ENCODE assay signal across 17 mouse cellular contexts in the genomic region with DNA sequence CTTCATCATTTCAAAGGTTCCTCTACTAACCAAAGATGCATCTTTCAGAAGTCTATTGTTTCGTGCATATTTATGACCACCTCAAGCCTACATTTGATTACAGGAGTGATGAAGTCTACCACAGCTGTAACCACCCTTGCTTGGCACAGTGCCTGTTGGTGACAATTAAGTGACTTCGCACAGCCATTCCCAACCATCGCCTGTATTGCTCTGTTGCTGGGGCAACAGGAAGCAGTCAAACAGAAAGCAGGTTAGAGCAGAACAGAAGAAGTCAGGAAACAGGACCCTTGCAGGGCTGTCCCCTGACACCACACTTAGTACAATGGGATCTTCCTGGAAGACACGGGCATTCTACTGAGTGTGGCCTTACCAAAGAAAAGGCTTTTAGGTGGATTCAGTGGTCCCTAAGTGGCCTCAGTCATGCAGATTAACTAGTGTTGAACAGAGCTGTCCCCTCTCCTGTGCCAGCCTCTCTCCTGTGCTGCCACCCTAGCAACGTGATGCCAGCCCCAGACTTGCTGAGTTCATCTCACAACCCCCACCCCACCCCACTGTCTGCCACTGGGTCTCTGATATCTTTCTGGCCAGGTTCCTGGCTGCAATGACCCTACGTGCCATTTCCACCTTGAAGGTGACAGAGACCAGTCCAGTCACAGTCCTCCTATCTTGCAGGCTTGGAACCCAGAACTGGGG. TPM values are rescaled to one million over a fixed set of nuclear protein-coding genes. Genes with fewer than 3 reads are reported as not detected.
DNase-seq lines count a peak whose midpoint lies in the region; ATAC-seq and TF ChIP-seq lines count a peak whose summit lies in the region.
"Had no signal": no experiment of that assay in that cellular context is flagged by ENCODE, and none has a peak within 500 bp of the region (broad histone marks: within the 10 kb centered on the region; RNA-seq: fewer than 3 reads in every experiment).

No protein-coding gene starts in this region.

- H3K4me1 ChIP-seq in hindbrain, embryonic 10.5 days (replicated peaks): peaks cover 37% of the 10 kb centered on the region
- H3K4me1 ChIP-seq in hindbrain, embryonic 12.5 days: peaks cover 37% of the 10 kb centered on the region
- peaks cover 16% of the 10 kb centered on the region for H3K4me1 ChIP-seq in stomach, embryonic 15.5 days
- peaks cover 5% of the 10 kb centered on the region; the same call in 1 of the 2 replicates for H3K4me1 ChIP-seq in stomach, postnatal 0 days (replicated peaks; ENCODE audit: control insufficient read depth, insufficient read depth)
- peaks cover 39% of the 10 kb centered on the region for H3K4me1 ChIP-seq in hindbrain, embryonic 14.5 days (replicated peaks; ENCODE audit: control insufficient read depth, insufficient read depth, low read length)

- no peak for ATAC-seq in hindbrain, embryonic 12.5 days (ENCODE audit: low FRiP score)
- ATAC-seq in stomach, embryonic 15.5 days (ENCODE audit: insufficient read depth, low FRiP score, low read depth): no peak
- ATAC-seq in stomach, postnatal 0 days (ENCODE audit: low FRiP score, low TSS enrichment): no peak
- ATAC-seq in hindbrain, embryonic 14.5 days (ENCODE audit: low FRiP score): no peak

- no peak for TF ChIP-seq EP300 in stomach, postnatal 0 days (optimal IDR thresholded peaks at IDR 0.05)

- H3K4me3 ChIP-seq in hindbrain, embryonic 10.5 days: no peak overlapping the region
- H3K4me3 ChIP-seq in hindbrain, embryonic 12.5 days: no peak overlapping the region
- no peak overlapping the region for H3K4me3 ChIP-seq in stomach, embryonic 15.5 days (replicated peaks)
- no peak overlapping the region for H3K4me3 ChIP-seq in stomach, postnatal 0 days (ENCODE audit: low read depth, low read length)
- no peak overlapping the region for H3K4me3 ChIP-seq in hindbrain, embryonic 14.5 days (replicated peaks; ENCODE audit: low read length)
- H3K4me3 ChIP-seq: embryonic facial prominence, embryonic 13.5 days; heart, embryonic 12.5 days had no signal

- H3K9me3 ChIP-seq in hindbrain, embryonic 10.5 days: no peaks in the 10 kb centered on the region
- H3K9me3 ChIP-seq in hindbrain, embryonic 12.5 days (replicated peaks): no peaks in the 10 kb centered on the region
- H3K9me3 ChIP-seq in stomach, embryonic 15.5 days: no peaks in the 10 kb centered on the region
- H3K9me3 ChIP-seq in stomach, postnatal 0 days (ENCODE audit: control insufficient read depth, low read length): no peaks in the 10 kb centered on the region
- no peaks in the 10 kb centered on the region for H3K9me3 ChIP-seq in hindbrain, embryonic 14.5 days (ENCODE audit: control insufficient read depth, low read length)
- H3K9me3 ChIP-seq: embryonic facial prominence, embryonic 13.5 days; heart, embryonic 12.5 days had no signal

- no peaks in the 10 kb centered on the region for H3K36me3 ChIP-seq in hindbrain, embryonic 10.5 days
- H3K36me3 ChIP-seq in hindbrain, embryonic 12.5 days: no peaks in the 10 kb centered on the region
- H3K36me3 ChIP-seq in stomach, embryonic 15.5 days: no peaks in the 10 kb centered on the region
- no peaks in the 10 kb centered on the region for H3K36me3 ChIP-seq in stomach, postnatal 0 days (ENCODE audit: control insufficient read depth, insufficient read depth, low read length)
- no peaks in the 10 kb centered on the region for H3K36me3 ChIP-seq in hindbrain, embryonic 14.5 days (replicated peaks; ENCODE audit: control insufficient read depth, insufficient read depth)
- H3K36me3 ChIP-seq: embryonic facial prominence, embryonic 13.5 days; heart, embryonic 12.5 days had no signal

- H3K9ac ChIP-seq in hindbrain, embryonic 12.5 days: no peak overlapping the region
- H3K9ac ChIP-seq in stomach, embryonic 15.5 days: no peak overlapping the region
- H3K9ac ChIP-seq in stomach, postnatal 0 days (ENCODE audit: low read length): no peak overlapping the region
- H3K9ac ChIP-seq in hindbrain, embryonic 14.5 days: no peak overlapping the region
- H3K9ac ChIP-seq: embryonic facial prominence, embryonic 13.5 days; heart, embryonic 12.5 days; liver, embryonic 14.5 days had no signal

- DNase-seq in hindbrain, embryonic 10.5 days (ENCODE audit: low spot score): no peak
- DNase-seq in stomach, postnatal 0 days (ENCODE audit: low spot score): no peak
- DNase-seq in hindbrain, embryonic 14.5 days (ENCODE audit: low spot score): peak; percentile 24
- no peak for DNase-seq in testis, postnatal 10 days (ENCODE audit: low spot score)
- no peak for DNase-seq in urinary bladder, postnatal 36 days (ENCODE audit: low spot score in 2 of 2)
- no peak for DNase-seq in cerebellum, postnatal 36 days
- DNase-seq: adrenal gland, postnatal 36 days; cerebellum, adult 2 months; kidney, adult 11 months; thymus, postnatal 36 days had no signal

- peak overlapping the region; percentile 85 for H3K27ac ChIP-seq in hindbrain, embryonic 10.5 days
- no peak overlapping the region for H3K27ac ChIP-seq in hindbrain, embryonic 12.5 days
- H3K27ac ChIP-seq in stomach, embryonic 15.5 days: 0 out of 2 replicates have a peak overlapping the region, but pooled peaks have one; percentile 14
- no peak overlapping the region for H3K27ac ChIP-seq in stomach, postnatal 0 days (replicated peaks)
- no peak overlapping the region for H3K27ac ChIP-seq in hindbrain, embryonic 14.5 days
- H3K27ac ChIP-seq: embryonic facial prominence, embryonic 13.5 days; liver, embryonic 14.5 days; macrophage had no signal

- no peak for TF ChIP-seq CTCF in stomach, postnatal 0 days (IDR thresholded peaks at IDR 0.05; ENCODE audit: low read depth)

- no peaks in the 10 kb centered on the region for H3K27me3 ChIP-seq in hindbrain, embryonic 10.5 days (ENCODE audit: insufficient read depth, poor library complexity, severe bottlenecking)
- no peaks in the 10 kb centered on the region for H3K27me3 ChIP-seq in hindbrain, embryonic 12.5 days
- no peaks in the 10 kb centered on the region for H3K27me3 ChIP-seq in stomach, embryonic 15.5 days (replicated peaks)
- H3K27me3 ChIP-seq in stomach, postnatal 0 days (ENCODE audit: control insufficient read depth, insufficient read depth, low read length): no peaks in the 10 kb centered on the region
- no peaks in the 10 kb centered on the region for H3K27me3 ChIP-seq in hindbrain, embryonic 14.5 days (ENCODE audit: control insufficient read depth, insufficient read depth, low read length)
- H3K27me3 ChIP-seq: embryonic facial prominence, embryonic 13.5 days; heart, embryonic 12.5 days had no signal

- 66% methylated on average over 6 of the region's 6 CpGs for WGBS in hindbrain, embryonic 10.5 days
- 60% methylated on average over 6 of the region's 6 CpGs for WGBS in hindbrain, embryonic 12.5 days
- 73% methylated on average over 6 of the region's 6 CpGs for WGBS in stomach, embryonic 15.5 days
- WGBS in stomach, postnatal 0 days: 75% methylated on average over 6 of the region's 6 CpGs
- 44% methylated on average over 6 of the region's 6 CpGs for WGBS in hindbrain, embryonic 14.5 days

- no peak overlapping the region for H3K4me2 ChIP-seq in hindbrain, embryonic 12.5 days (replicated peaks)
- H3K4me2 ChIP-seq in stomach, embryonic 15.5 days: no peak overlapping the region
- H3K4me2 ChIP-seq in stomach, postnatal 0 days (replicated peaks; ENCODE audit: low read depth): no peak overlapping the region
- H3K4me2 ChIP-seq in hindbrain, embryonic 14.5 days (replicated peaks): no peak overlapping the region
- H3K4me2 ChIP-seq: embryonic facial prominence, embryonic 13.5 days; heart, embryonic 12.5 days had no signal

RNA-seq across cellular contexts. Expression of a gene that starts 27.9 kb away (rescaled TPM):
- polyA plus RNA-seq in hindbrain, embryonic 10.5 days (2016; fragmentation: Nextera tagmentation; extraction: Ambion mirVana): not detected in 2 replicates
- not detected in 2 replicates for polyA plus RNA-seq in hindbrain, embryonic 12.5 days (2016; fragmentation: Nextera tagmentation; extraction: Ambion mirVana)
- 34.9 and 49.0 TPM in 2 replicates for polyA plus RNA-seq in stomach, embryonic 15.5 days (2015; fragmentation: Nextera tagmentation; extraction: Ambion mirVana)
- 29.2 and 29.8 TPM in 2 replicates for polyA plus RNA-seq in stomach, postnatal 0 days (2015; fragmentation: Nextera tagmentation; extraction: Ambion mirVana)
- not detected in 2 replicates for polyA plus RNA-seq in hindbrain, embryonic 14.5 days (2014; fragmentation: Nextera tagmentation; extraction: Ambion mirVana)
- polyA plus RNA-seq: embryonic facial prominence, embryonic 13.5 days; frontal cortex, adult 2 months; macrophage had no signal

RNA-seq across cellular contexts. Expression of a gene that starts 46.5 kb away (rescaled TPM):
- 219 and 233 TPM in 2 replicates for polyA plus RNA-seq in hindbrain, embryonic 10.5 days (2016; fragmentation: Nextera tagmentation; extraction: Ambion mirVana)
- polyA plus RNA-seq in hindbrain, embryonic 12.5 days (2016; fragmentation: Nextera tagmentation; extraction: Ambion mirVana): 203 and 230 TPM in 2 replicates
- 149 and 159 TPM in 2 replicates for polyA plus RNA-seq in stomach, embryonic 15.5 days (2015; fragmentation: Nextera tagmentation; extraction: Ambion mirVana)
- polyA plus RNA-seq in stomach, postnatal 0 days (2015; fragmentation: Nextera tagmentation; extraction: Ambion mirVana): 249 and 273 TPM in 2 replicates
- 255 and 259 TPM in 2 replicates for polyA plus RNA-seq in hindbrain, embryonic 14.5 days (2014; fragmentation: Nextera tagmentation; extraction: Ambion mirVana)

Comparison
In these comparisons a context has a peak if more than half of its experiments do, and no peak if none do; other contexts are left out.
1. H3K27ac ChIP-seq: peak in hindbrain, embryonic 10.5 days (single experiment) and stomach, embryonic 15.5 days (single experiment); none in hindbrain, embryonic 12.5 days (single experiment), stomach, postnatal 0 days (single experiment) and hindbrain, embryonic 14.5 days (single experiment).
2. RNA of a gene that starts 27.9 kb away (polyA plus RNA-seq): 34.9 to 49.0 TPM in stomach, embryonic 15.5 days and 29.2 to 29.8 TPM in stomach, postnatal 0 days; not detected in hindbrain, embryonic 10.5 days, not detected in hindbrain, embryonic 12.5 days and not detected in hindbrain, embryonic 14.5 days; every median in the first group is over 10 times any median in the second.